Mouse (Mus musculus): Measurements from ENCODE around the gene Neu1. TPM values are rescaled to one million over a fixed set of nuclear protein-coding genes. Genes with fewer than 3 reads are reported as not detected.
A peak's percentile ranks its signal among the peaks of the same experiment; 100 is the strongest.

Neu1 gene
- polyA plus RNA-seq, 1 experiment from 2014 or later, result 16.1 TPM

DNA sequence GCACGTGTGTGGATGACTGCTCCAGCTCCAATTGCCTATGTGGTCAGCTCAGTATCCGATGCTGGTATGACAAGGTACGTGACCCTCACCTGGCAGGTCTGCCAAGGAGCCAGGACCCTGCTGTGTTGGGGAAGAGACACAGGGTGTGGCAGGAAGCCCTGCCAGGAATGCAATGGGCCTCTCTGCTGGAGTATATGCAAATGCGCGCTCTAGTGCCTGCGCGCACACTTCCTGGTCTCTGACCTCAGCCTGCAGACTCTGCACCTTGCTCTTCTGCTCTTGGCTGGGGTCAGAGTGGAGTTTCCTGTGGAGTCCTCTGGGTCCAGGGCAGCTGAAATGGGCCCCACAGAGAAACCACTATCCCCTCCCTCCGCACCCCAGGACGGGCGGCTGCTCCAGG is 20.1 kb upstream of the Neu1 start:
- WGBS, result 82% methylated on average over 10 of the region's 10 CpGs
- H3K9me3 ChIP-seq (replicated peaks), result no peaks in the 10 kb centered on the region
- no peak overlapping the region for H3K4me3 ChIP-seq
- H3K4me2 ChIP-seq, result no peak overlapping the region
- peaks cover 4% of the 10 kb centered on the region for H3K4me1 ChIP-seq (replicated peaks)
- peaks cover 74% of the 10 kb centered on the region for H3K36me3 ChIP-seq
- H3K9ac ChIP-seq, result no peak overlapping the region
- ATAC-seq (replicated peaks; ENCODE audit: insufficient number of reproducible peaks, insufficient read depth, low FRiP score, low read depth), result no peak
- H3K27ac ChIP-seq, result no peak overlapping the region
- H3K27me3 ChIP-seq, result no peaks in the 10 kb centered on the region

DNA sequence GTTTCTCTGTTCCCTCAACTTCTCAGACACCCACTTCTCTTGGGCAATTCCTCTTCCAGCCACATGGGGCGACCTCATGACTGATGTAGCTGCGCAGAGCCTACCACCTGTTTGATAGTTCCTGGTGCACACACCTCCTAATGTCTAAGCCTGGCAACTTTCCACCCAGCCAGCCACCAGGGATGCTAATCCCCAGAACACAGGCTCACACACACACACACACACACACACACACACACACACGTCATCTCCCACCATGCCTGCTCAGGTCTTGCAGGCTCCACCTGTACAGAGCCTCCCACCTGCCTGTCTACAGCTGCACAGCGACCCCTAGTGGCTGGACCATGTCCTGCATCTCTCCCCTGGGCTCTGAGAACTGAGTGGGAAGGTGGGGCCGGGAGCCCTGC is 19.1 kb upstream of the Neu1 start:
- H3K27me3 ChIP-seq, result no peaks in the 10 kb centered on the region
- H3K4me2 ChIP-seq, result no peak overlapping the region
- no peak overlapping the region for H3K27ac ChIP-seq
- peaks cover 64% of the 10 kb centered on the region for H3K36me3 ChIP-seq
- ATAC-seq (replicated peaks; ENCODE audit: insufficient number of reproducible peaks, insufficient read depth, low FRiP score, low read depth), result peak; percentile 51; the same call in 1 of the 2 replicates
- H3K9me3 ChIP-seq (replicated peaks), result no peaks in the 10 kb centered on the region
- WGBS, result 46% methylated on average over 5 of the region's 5 CpGs
- H3K4me1 ChIP-seq (replicated peaks), result peaks cover 4% of the 10 kb centered on the region
- no peak overlapping the region for H3K9ac ChIP-seq
- H3K4me3 ChIP-seq, result no peak overlapping the region

DNA sequence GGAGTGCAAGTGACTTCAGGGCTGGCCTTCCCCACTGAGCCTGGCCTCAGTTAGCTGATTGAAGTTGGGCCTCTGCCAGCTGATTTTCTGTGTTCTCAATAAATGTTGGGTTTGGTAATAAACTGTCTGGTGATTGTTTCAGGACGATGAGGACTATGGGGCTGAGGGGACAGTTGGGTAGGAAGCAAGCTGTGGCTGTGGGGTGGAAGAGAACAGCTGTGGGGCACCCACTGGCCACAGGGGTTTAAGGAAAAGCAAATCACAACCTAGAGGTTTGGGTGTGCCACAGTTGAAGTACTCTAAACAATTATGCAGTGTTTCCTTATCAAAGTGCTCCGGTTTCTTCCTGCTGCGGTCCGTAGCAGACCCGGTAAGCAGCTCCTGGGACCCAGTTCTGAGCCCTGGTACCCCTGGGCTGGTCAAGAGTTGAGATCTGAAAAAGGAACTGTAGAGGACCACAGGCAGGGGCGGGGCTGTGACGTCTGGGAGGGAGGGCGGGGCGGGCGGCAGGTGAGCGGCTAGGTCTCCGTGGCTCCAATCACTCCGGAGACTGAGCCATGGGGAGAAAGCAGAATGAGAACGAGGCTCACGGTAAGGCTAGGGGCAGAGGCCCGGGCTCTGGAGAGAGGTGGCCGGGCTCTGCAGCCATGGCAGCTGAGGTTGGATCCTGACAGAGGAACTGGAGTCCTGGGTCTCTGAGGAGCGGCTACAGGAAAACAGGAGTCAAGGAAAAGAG is 17.0 kb upstream of the Neu1 start, which contains the start of gene Slc44a4:
Gene Slc44a4, plus strand, starts transcription at position 537 of the 736 bp plus-strand sequence.
- no peak for ATAC-seq (replicated peaks; ENCODE audit: insufficient number of reproducible peaks, insufficient read depth, low FRiP score, low read depth)
- 41% methylated on average over 18 of the region's 18 CpGs for WGBS
- 0 out of 2 replicates have a peak within 1 kb of the TSS, but pooled peaks have one; percentile 20 for H3K4me2 ChIP-seq

DNA sequence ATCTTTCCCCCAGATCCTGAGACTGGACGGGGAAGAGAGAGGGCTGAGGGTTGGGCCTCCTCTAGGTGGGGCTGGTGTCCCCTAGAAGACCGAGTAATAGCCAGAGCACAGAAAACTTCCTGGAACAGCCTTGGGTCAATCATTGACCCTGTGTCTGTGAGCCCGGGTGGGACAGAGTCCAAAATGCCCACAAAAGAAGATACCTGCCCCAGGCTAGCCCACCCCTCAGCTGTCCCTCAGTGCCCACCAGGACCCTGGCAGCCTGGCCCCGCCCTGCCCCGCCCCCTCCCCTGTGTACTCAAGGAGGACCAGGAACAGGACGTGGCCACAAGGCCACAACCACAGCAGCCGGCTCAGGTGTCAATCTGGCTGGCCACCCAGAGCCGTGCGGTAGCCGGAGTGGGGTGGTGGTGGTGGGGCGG is 15.6 kb upstream of the Neu1 start:
- Histone ChIP-seq H3K4me1 (replicated peaks) (peaks cover 4% of the 10 kb centered on the region), H3K36me3 (peaks cover 32% of the 10 kb centered on the region), H3K9me3 (replicated peaks) (no peaks in the 10 kb centered on the region), H3K4me2 (0 out of 2 replicates have a peak overlapping the region, but pooled peaks have one; percentile 20), H3K27ac (no peak overlapping the region), H3K9ac (0 out of 2 replicates have a peak overlapping the region, but pooled peaks have one; percentile 19), H3K27me3 (no peaks in the 10 kb centered on the region), H3K4me3 (no peak overlapping the region)
- no peak for ATAC-seq (replicated peaks; ENCODE audit: insufficient number of reproducible peaks, insufficient read depth, low FRiP score, low read depth)
- 18% methylated on average over 11 of the region's 11 CpGs for WGBS

More for the DNA sequence above, 17.0 kb upstream of the Neu1 start, which contains the start of gene Slc44a4:
- H3K4me3 ChIP-seq, result no peak within 1 kb of the TSS
- H3K9me3 ChIP-seq (replicated peaks), result no peaks in the 10 kb centered on the region
- H3K27me3 ChIP-seq, result no peaks in the 10 kb centered on the region
- H3K9ac ChIP-seq, result no peak within 1 kb of the TSS
- H3K27ac ChIP-seq, result no peak within 1 kb of the TSS
- H3K4me1 ChIP-seq (replicated peaks), result peaks cover 4% of the 10 kb centered on the region
- H3K36me3 ChIP-seq, result peaks cover 43% of the 10 kb centered on the region

- Histone ChIP-seq H3K9ac (no peak overlapping the region), H3K9me3 (replicated peaks) (no peaks in the 10 kb centered on the region), H3K4me1 (replicated peaks) (peaks cover 4% of the 10 kb centered on the region), H3K27me3 (no peaks in the 10 kb centered on the region), H3K4me3 (no peak overlapping the region), H3K4me2 (no peak overlapping the region), H3K36me3 (peaks cover 23% of the 10 kb centered on the region), H3K27ac (no peak overlapping the region)
- ATAC-seq (replicated peaks; ENCODE audit: insufficient number of reproducible peaks, insufficient read depth, low FRiP score, low read depth), result no peak
- WGBS, result 83% methylated on average over 5 of the region's 5 CpGs
These were observed 14.7 kb upstream of the Neu1 start for GRCm38 (mm10) chr17:34916316-34916715.

- no peak for ATAC-seq (replicated peaks; ENCODE audit: insufficient number of reproducible peaks, insufficient read depth, low FRiP score, low read depth)
- WGBS, result 67% methylated on average over 9 of the region's 9 CpGs
- H3K4me2 ChIP-seq, result no peak overlapping the region
- H3K27ac ChIP-seq, result no peak overlapping the region
- H3K36me3 ChIP-seq, result peaks cover 16% of the 10 kb centered on the region
- H3K9me3 ChIP-seq (replicated peaks), result no peaks in the 10 kb centered on the region
- H3K9ac ChIP-seq, result no peak overlapping the region
- H3K4me1 ChIP-seq (replicated peaks), result peaks cover 4% of the 10 kb centered on the region
- no peaks in the 10 kb centered on the region for H3K27me3 ChIP-seq
- H3K4me3 ChIP-seq, result no peak overlapping the region
These were observed 13.9 kb upstream of the Neu1 start for GRCm38 (mm10) chr17:34917188-34917587.

GRCm38 (mm10) chr17:34922939-34923338 is 8.1 kb upstream of the Neu1 start:
- 48% methylated on average over 6 of the region's 6 CpGs for WGBS
- no peak overlapping the region for H3K4me2 ChIP-seq
- no peak for ATAC-seq (replicated peaks; ENCODE audit: insufficient number of reproducible peaks, insufficient read depth, low FRiP score, low read depth)
- no peak overlapping the region for H3K9ac ChIP-seq
- no peaks in the 10 kb centered on the region for H3K4me1 ChIP-seq (replicated peaks)
- no peak overlapping the region for H3K4me3 ChIP-seq
- H3K9me3 ChIP-seq (replicated peaks), result no peaks in the 10 kb centered on the region
- no peaks in the 10 kb centered on the region for H3K36me3 ChIP-seq
- H3K27me3 ChIP-seq, result no peaks in the 10 kb centered on the region
- H3K27ac ChIP-seq, result no peak overlapping the region

GRCm38 (mm10) chr17:34924258-34924657 is 6.8 kb upstream of the Neu1 start:
- H3K36me3 ChIP-seq, result no peaks in the 10 kb centered on the region
- 73% methylated on average over 5 of the region's 5 CpGs for WGBS

DNA sequence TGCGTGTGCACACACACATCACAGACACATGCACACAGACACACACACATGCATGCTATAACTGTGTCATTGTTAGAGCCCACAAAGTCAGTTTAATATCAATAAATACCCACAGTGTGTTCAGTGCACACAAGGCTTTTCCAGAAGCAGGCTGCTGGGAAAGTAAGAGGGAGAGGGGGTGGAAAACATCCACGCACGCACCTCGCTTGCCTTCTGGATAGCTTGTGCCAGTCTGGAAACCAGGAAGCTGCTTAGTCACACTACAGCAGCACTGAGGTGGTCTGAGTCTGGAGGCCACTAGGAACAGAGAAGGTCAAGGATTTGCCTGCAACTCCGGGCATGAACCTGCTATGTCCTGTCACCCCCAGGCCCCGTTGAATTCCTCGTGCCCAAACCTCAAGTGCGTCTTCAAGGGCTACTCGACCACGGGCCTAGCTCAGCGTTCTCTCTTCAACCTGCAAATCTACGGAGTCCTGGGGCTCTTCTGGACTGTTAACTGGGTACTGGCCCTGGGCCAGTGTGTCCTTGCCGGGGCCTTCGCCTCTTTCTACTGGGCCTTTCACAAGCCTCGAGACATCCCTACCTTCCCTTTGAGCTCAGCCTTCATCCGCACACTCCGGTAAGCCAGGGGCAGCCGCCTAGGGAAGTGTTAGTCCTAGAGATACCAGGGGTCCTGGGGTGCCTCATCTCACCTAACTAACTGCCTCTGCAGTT is 3.6 kb upstream of the Neu1 start:
- no peaks in the 10 kb centered on the region for H3K9me3 ChIP-seq (replicated peaks)
- 80% methylated on average over 18 of the region's 18 CpGs for WGBS
- H3K9ac ChIP-seq, result no peak overlapping the region
- no peak overlapping the region for H3K4me2 ChIP-seq
- no peak overlapping the region for H3K4me3 ChIP-seq
- ATAC-seq (replicated peaks; ENCODE audit: insufficient number of reproducible peaks, insufficient read depth, low FRiP score, low read depth), result no peak
- H3K36me3 ChIP-seq, result no peaks in the 10 kb centered on the region
- H3K27me3 ChIP-seq, result no peaks in the 10 kb centered on the region
- peaks cover 14% of the 10 kb centered on the region for H3K4me1 ChIP-seq (replicated peaks)
- H3K27ac ChIP-seq, result no peak overlapping the region

More at GRCm38 (mm10) chr17:34924258-34924657, 6.8 kb upstream of the Neu1 start:
- no peak for ATAC-seq (replicated peaks; ENCODE audit: insufficient number of reproducible peaks, insufficient read depth, low FRiP score, low read depth)
- Histone ChIP-seq H3K9ac (no peak overlapping the region), H3K4me1 (replicated peaks) (no peaks in the 10 kb centered on the region), H3K27ac (no peak overlapping the region), H3K4me3 (no peak overlapping the region), H3K27me3 (no peaks in the 10 kb centered on the region), H3K9me3 (replicated peaks) (no peaks in the 10 kb centered on the region), H3K4me2 (no peak overlapping the region)

GRCm38 (mm10) chr17:34928841-34929240 is 2.2 kb upstream of the Neu1 start:
- 36% methylated on average over 4 of the region's 4 CpGs for WGBS
- no peak for ATAC-seq (replicated peaks; ENCODE audit: insufficient number of reproducible peaks, insufficient read depth, low FRiP score, low read depth)
- Histone ChIP-seq H3K4me1 (replicated peaks) (peaks cover 15% of the 10 kb centered on the region), H3K9me3 (replicated peaks) (no peaks in the 10 kb centered on the region), H3K4me3 (no peak overlapping the region), H3K36me3 (no peaks in the 10 kb centered on the region), H3K27me3 (no peaks in the 10 kb centered on the region), H3K27ac (no peak overlapping the region), H3K4me2 (no peak overlapping the region), H3K9ac (no peak overlapping the region)

GRCm38 (mm10) chr17:34931735-34932098 is 664 bp downstream of the Neu1 start:
- Histone ChIP-seq H3K4me3 (peak overlapping the region; percentile 84), H3K4me2 (peak overlapping the region; percentile 97), H3K9me3 (replicated peaks) (no peaks in the 10 kb centered on the region), H3K4me1 (replicated peaks) (peaks cover 15% of the 10 kb centered on the region), H3K36me3 (peaks cover 8% of the 10 kb centered on the region; the same call in 1 of the 2 replicates), H3K27ac (peak overlapping the region; percentile 31; the same call in 1 of the 2 replicates), H3K9ac (peak overlapping the region; percentile 69), H3K27me3 (no peaks in the 10 kb centered on the region)
- WGBS, result 8% methylated on average over 14 of the region's 14 CpGs
- 0 out of 2 replicates have a peak, but pooled peaks have one; percentile 1 for ATAC-seq (replicated peaks; ENCODE audit: insufficient number of reproducible peaks, insufficient read depth, low FRiP score, low read depth)
